Mouse (Mus musculus) lung, postnatal 0 days (tissue): ENCODE results near the gene Taok3.

Experiments used
- CTCF ChIP-seq: IDR thresholded peaks from 2 replicates; pipeline ENCODE4 v1.5.1; 2016; ENCODE audit warnings: antibody characterized with exemption, mild to moderate bottlenecking
- EP300 ChIP-seq: IDR thresholded peaks from 2 replicates; pipeline ENCODE4 v1.6.1; 2016; ENCODE audit warnings: antibody characterized with exemption, mild to moderate bottlenecking, control low read depth

DNA sequence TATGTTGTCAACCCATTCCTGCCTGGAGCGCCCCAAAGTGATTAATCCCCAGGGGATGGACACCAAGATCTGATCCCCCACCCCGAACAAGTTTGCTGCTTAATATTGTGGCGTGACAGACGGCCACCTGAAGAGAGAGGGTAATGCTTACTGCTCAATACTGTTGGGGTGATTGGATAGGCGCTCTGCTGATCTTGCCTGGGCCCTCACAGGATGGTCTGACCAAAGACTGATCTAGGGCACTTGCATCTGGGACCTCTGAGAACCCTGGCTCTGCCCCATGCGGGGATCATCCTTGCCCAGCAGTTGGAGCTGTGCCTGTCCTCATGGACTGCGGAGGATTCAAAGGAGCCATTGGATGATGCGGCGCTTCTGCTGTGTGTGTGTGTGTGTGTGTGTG lies 203.8 kb downstream of the Taok3 start:
- TF ChIP-seq CTCF (no peak), EP300 (no peak)
